Mouse (Mus musculus) C2C12 (cell line): ENCODE results near the gene Krtap19-2. TPM values are rescaled to one million over a fixed set of nuclear protein-coding genes. Genes with fewer than 3 reads are reported as not detected.

Experiments used
- H3K27me3 ChIP-seq: one replicate; pipeline ENCODE4 v1.6.1; 2011; ENCODE audit not compliant: control insufficient read depth, insufficient read depth, insufficient read length
- H3K36me3 ChIP-seq: one replicate; pipeline ENCODE4 v1.6.1; 2011; ENCODE audit not compliant: control insufficient read depth, insufficient read depth
- H3K4me3 ChIP-seq: one replicate; pipeline ENCODE4 v1.5.1; 2011; ENCODE audit warnings: mild to moderate bottlenecking, control low read depth; ENCODE audit not compliant: poor library complexity, insufficient read depth, severe bottlenecking
- H3K79me2 ChIP-seq: one replicate; pipeline ENCODE4 v1.6.1; 2011; ENCODE audit not compliant: control insufficient read depth, insufficient read depth
- H3K79me3 ChIP-seq: one replicate; pipeline ENCODE4 v1.6.1; 2011; ENCODE audit warnings: low read depth, control low read depth
- H3ac ChIP-seq: one replicate; pipeline ENCODE3; 2011; ENCODE audit warnings: low read depth; ENCODE audit not compliant: control insufficient read depth, insufficient read length
- CEBPB ChIP-seq: IDR thresholded peaks from one replicate; pipeline ENCODE4 v1.6.1; 2011; ENCODE audit warnings: low read depth, mild to moderate bottlenecking, control low read depth, moderate library complexity
- CTCF ChIP-seq: IDR thresholded peaks from one replicate; pipeline ENCODE4 v1.5.1; 2011; ENCODE audit not compliant: control insufficient read depth, insufficient read depth, insufficient read length
- FOSL1 ChIP-seq: IDR thresholded peaks from one replicate; pipeline ENCODE4 v1.8.0; 2011; ENCODE audit warnings: mild to moderate bottlenecking, low read length; ENCODE audit not compliant: poor library complexity, insufficient read depth, severe bottlenecking
- MAX ChIP-seq: IDR thresholded peaks from one replicate; pipeline ENCODE4 v1.6.1; 2011; ENCODE audit warnings: mild to moderate bottlenecking, control low read depth
- MYOD1 ChIP-seq: IDR thresholded peaks from one replicate; pipeline ENCODE4 v1.6.1; 2011; ENCODE audit warnings: low read depth; ENCODE audit not compliant: control insufficient read depth, insufficient read length
- MYOG ChIP-seq: IDR thresholded peaks from one replicate; pipeline ENCODE4 v1.6.1; 2011; ENCODE audit not compliant: control insufficient read depth, insufficient read length; ENCODE audit errors: extremely low read depth
- USF1 ChIP-seq: IDR thresholded peaks from one replicate; pipeline ENCODE4 v1.6.1; 2011; ENCODE audit warnings: low read depth, mild to moderate bottlenecking, control low read depth, moderate library complexity
- polyA plus RNA-seq: library from polyadenylated mRNA; unstranded; fragments of >200 nt; fragmentation: generic; extraction: Trizol; gene quantifications from one replicate; pipeline ENCODE4 v1.2.1, GENCODE M21; 2012; ENCODE audit warnings: missing spikeins

The Krtap19-2 gene
- polyA plus RNA-seq, 1 experiment = not detected

DNA sequence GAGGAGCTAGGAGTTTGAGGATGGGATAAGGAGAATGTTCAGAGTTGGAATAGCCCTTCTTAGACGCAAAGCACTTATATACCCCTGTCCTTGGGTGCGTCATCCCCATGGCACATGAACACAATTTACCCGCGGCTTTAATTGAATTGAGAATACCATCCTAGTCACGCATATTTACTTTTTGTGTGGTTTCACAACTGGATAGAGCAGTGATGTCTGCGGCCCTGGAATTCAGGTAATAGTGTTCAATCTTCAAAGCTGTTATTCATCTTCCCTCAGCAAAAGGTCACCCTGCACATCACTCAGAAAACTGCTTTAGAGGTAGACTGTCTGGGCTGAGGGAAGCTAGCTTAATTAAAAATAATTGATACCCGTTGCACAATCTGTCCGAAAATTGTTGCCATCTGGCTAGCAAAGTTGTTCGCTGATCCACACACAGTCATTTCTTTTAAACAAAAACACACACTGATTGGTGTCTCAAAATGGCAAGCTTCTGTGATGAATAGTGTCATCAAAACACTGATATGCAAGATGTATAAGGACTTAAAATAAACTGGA is 47.9 kb downstream of the Krtap19-2 start, which contains the start of gene Krtap14:
Gene Krtap14, minus strand, starts transcription at position 51 of the 558 bp plus-strand sequence.
- Histone ChIP-seq H3K27me3 (no peaks in the 10 kb centered on the region), H3K36me3 (no peaks in the 10 kb centered on the region), H3K79me3 (no peaks in the 10 kb centered on the region), H3ac (no peak within 1 kb of the TSS), H3K79me2 (no peaks in the 10 kb centered on the region), H3K4me3 (no peak within 1 kb of the TSS)
- TF ChIP-seq MAX = no peak
- TF ChIP-seq MYOG = no peak
- TF ChIP-seq FOSL1 = no peak
- no peak for TF ChIP-seq CEBPB
- TF ChIP-seq USF1 = no peak
- TF ChIP-seq MYOD1 = no peak
- no peak for TF ChIP-seq CTCF

DNA sequence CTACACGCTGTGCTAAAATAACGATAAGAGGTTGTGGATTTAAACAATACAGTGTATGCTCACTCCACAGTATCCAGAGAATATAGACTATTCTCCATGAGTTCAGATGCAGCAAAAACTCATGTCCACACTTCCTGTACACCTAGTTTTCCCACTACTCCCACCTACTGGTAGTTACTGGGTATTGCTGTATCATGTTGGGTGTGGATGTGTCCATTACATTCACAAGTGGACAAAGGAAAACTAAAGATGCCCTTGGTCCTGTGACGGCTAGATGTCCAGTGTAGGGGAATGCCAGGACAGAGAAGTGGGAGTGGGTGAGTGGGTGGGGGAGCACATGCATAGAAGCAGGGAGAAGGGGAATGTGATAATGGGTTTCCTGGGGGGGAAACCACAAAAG is 50.3 kb downstream of the Krtap19-2 start:
- H3K27me3 ChIP-seq = no peaks in the 10 kb centered on the region
- TF ChIP-seq FOSL1 (no peak), MYOD1 (no peak), CEBPB (no peak), CTCF (no peak), USF1 (no peak), MAX (no peak), MYOG (no peak)
- H3K4me3 ChIP-seq = no peak overlapping the region
- no peaks in the 10 kb centered on the region for H3K36me3 ChIP-seq
- no peaks in the 10 kb centered on the region for H3K79me3 ChIP-seq
- H3K79me2 ChIP-seq = no peaks in the 10 kb centered on the region
- no peak overlapping the region for H3ac ChIP-seq

Other genes with a start within 250 kb of the Krtap19-2 start
- not detected for gene 2310079G19Rik, start 246.6 kb downstream of the Krtap19-2 start, polyA plus RNA-seq
- gene Krtap26-1, start 226.5 kb downstream of the Krtap19-2 start, polyA plus RNA-seq = not detected
- gene Krtap27-1, start 202.6 kb downstream of the Krtap19-2 start, polyA plus RNA-seq = not detected
- gene 2310061N02Rik, start 166.3 kb downstream of the Krtap19-2 start, polyA plus RNA-seq = not detected
- not detected for gene Krtap13-1, start 145.4 kb downstream of the Krtap19-2 start, polyA plus RNA-seq
- gene Krtap13, start 122.6 kb downstream of the Krtap19-2 start, polyA plus RNA-seq = not detected
- gene 2310034C09Rik, start 115.4 kb downstream of the Krtap19-2 start, polyA plus RNA-seq = not detected
- not detected for gene 2310057N15Rik, start 100.1 kb downstream of the Krtap19-2 start, polyA plus RNA-seq
- not detected for gene Gm5965, start 96.4 kb downstream of the Krtap19-2 start, polyA plus RNA-seq
- not detected for gene Gm20741, start 62.0 kb downstream of the Krtap19-2 start, polyA plus RNA-seq
- not detected for gene Krtap15, start 54.1 kb downstream of the Krtap19-2 start, polyA plus RNA-seq
- gene Krtap14, start 48.1 kb downstream of the Krtap19-2 start, polyA plus RNA-seq = not detected
- not detected for gene Krtap19-1, start 4.9 kb downstream of the Krtap19-2 start, polyA plus RNA-seq
- not detected for gene Krtap19-3, start 3.8 kb upstream of the Krtap19-2 start, polyA plus RNA-seq
- gene Krtap19-4, start 10.8 kb upstream of the Krtap19-2 start, polyA plus RNA-seq = not detected
- not detected for gene Krtap19-5, start 22.2 kb upstream of the Krtap19-2 start, polyA plus RNA-seq
- gene Krtap19-9b, start 58.0 kb upstream of the Krtap19-2 start, polyA plus RNA-seq = not detected
- gene Krtap16-3, start 88.6 kb upstream of the Krtap19-2 start, polyA plus RNA-seq = not detected
- not detected for gene Krtap22-2, start 136.5 kb upstream of the Krtap19-2 start, polyA plus RNA-seq
- not detected for gene Gm10229, start 141.0 kb upstream of the Krtap19-2 start, polyA plus RNA-seq
- not detected for gene Krtap6-1, start 157.4 kb upstream of the Krtap19-2 start, polyA plus RNA-seq
- gene Gm10228, start 167.2 kb upstream of the Krtap19-2 start, polyA plus RNA-seq = not detected
- not detected for gene Krtap6-5, start 173.6 kb upstream of the Krtap19-2 start, polyA plus RNA-seq
- not detected for gene 1110025L11Rik, start 189.7 kb upstream of the Krtap19-2 start, polyA plus RNA-seq
- not detected for gene Krtap6-3, start 209.7 kb upstream of the Krtap19-2 start, polyA plus RNA-seq